In the genomic region with DNA sequence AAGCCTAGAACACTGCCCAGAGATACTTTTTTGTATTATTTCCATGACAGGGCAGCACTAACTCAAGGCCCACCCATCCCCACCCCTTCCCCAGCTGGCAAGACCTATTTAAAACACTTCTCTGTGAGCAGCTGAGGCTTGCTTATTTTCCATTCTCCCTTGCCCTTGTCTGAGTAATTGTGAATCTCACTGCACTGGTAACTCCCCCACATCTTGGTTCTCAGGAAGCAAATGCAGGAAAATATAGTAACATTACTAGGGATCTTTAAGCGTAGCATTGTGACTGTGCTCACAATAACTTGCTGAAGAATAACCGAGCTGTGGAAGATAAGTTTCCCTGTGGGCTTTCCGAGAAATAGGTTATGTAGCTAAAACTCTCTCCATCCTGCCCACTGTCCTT, we compare ENCODE assay signal across 16 mouse cellular contexts. TPM values are rescaled to one million over a fixed set of nuclear protein-coding genes. Genes with fewer than 3 reads are reported as not detected.
DNase-seq lines count a peak whose midpoint lies in the region; ATAC-seq and TF ChIP-seq lines count a peak whose summit lies in the region.
"Had no signal": no experiment of that assay in that cellular context is flagged by ENCODE, and none has a peak within 500 bp of the region (broad histone marks: within the 10 kb centered on the region; RNA-seq: fewer than 3 reads in every experiment).

No protein-coding gene starts in this region.

- no peak for DNase-seq in heart, postnatal 25 days (ENCODE audit: low spot score)
- peak; percentile 19 to 83 for DNase-seq in left cerebral cortex, postnatal 25 days (ENCODE audit: low spot score in 2 of 2)
- DNase-seq in left cerebral cortex, adult 11 months (ENCODE audit: low spot score): no peak
- DNase-seq in spleen, adult 12 weeks (ENCODE audit: low spot score): no peak
- DNase-seq: adrenal gland, postnatal 10 days; cerebellum, adult 8-10 months; gastrocnemius, postnatal 10 days; heart, postnatal 14 days; kidney, postnatal 25 days; lung, adult 2 months had no signal

- intact Hi-C loops in heart, postnatal 25 days (cut with DNase I): no loop called here
- intact Hi-C loops in left cerebral cortex, postnatal 25 days (cut with DNase I): loop anchor here (5.0 to 10.0 kb wide), 2 partner anchors 33 to 334 kb away; no protein-coding TSS in a partner anchor

- TF ChIP-seq CTCF in olfactory bulb, adult 2 months (IDR thresholded peaks at IDR 0.05; ENCODE audit: insufficient read depth, low read depth, low read length): no peak

- no peaks in the 10 kb centered on the region for H3K36me3 ChIP-seq in heart, embryonic 15.5 days
- H3K36me3 ChIP-seq in embryonic facial prominence, embryonic 15.5 days: no peaks in the 10 kb centered on the region
- H3K36me3 ChIP-seq: limb, embryonic 13.5 days; midbrain, embryonic 15.5 days had no signal

- peaks cover 70% of the 10 kb centered on the region for H3K4me1 ChIP-seq in heart, embryonic 15.5 days (replicated peaks)
- peaks cover 44% of the 10 kb centered on the region for H3K4me1 ChIP-seq in embryonic facial prominence, embryonic 15.5 days
- H3K4me1 ChIP-seq in olfactory bulb, adult 2 months (ENCODE audit: control insufficient read depth, insufficient read depth, low read length): peaks cover 36% of the 10 kb centered on the region

- WGBS in heart, embryonic 15.5 days: 62% methylated on average over 3 of the region's 3 CpGs
- WGBS in embryonic facial prominence, embryonic 15.5 days: 82% methylated on average over 3 of the region's 3 CpGs
- 25% methylated on average over 3 of the region's 3 CpGs for WGBS in olfactory bulb, adult 2 months

- no peaks in the 10 kb centered on the region for H3K9me3 ChIP-seq in heart, embryonic 15.5 days (replicated peaks)
- H3K9me3 ChIP-seq in embryonic facial prominence, embryonic 15.5 days (replicated peaks): no peaks in the 10 kb centered on the region
- H3K9me3 ChIP-seq: limb, embryonic 13.5 days; midbrain, embryonic 15.5 days had no signal

- H3K4me2 ChIP-seq in heart, embryonic 15.5 days: no peak overlapping the region
- no peak overlapping the region for H3K4me2 ChIP-seq in embryonic facial prominence, embryonic 15.5 days (replicated peaks)
- H3K4me2 ChIP-seq: limb, embryonic 13.5 days; midbrain, embryonic 15.5 days had no signal

- H3K27ac ChIP-seq in heart, embryonic 15.5 days: peak overlapping the region; percentile 53
- H3K27ac ChIP-seq in embryonic facial prominence, embryonic 15.5 days (replicated peaks): 0 out of 2 replicates have a peak overlapping the region, but pooled peaks have one; percentile 22
- peak overlapping the region; percentile 91 for H3K27ac ChIP-seq in olfactory bulb, adult 2 months (ENCODE audit: insufficient read depth, low read depth, low read length)
- H3K27ac ChIP-seq: limb, embryonic 13.5 days; midbrain, embryonic 15.5 days had no signal

- H3K27me3 ChIP-seq in heart, embryonic 15.5 days: no peaks in the 10 kb centered on the region
- H3K27me3 ChIP-seq in embryonic facial prominence, embryonic 15.5 days: no peaks in the 10 kb centered on the region
- H3K27me3 ChIP-seq: limb, embryonic 13.5 days; midbrain, embryonic 15.5 days had no signal

- TF ChIP-seq POLR2A in olfactory bulb, adult 2 months (IDR thresholded peaks at IDR 0.05; ENCODE audit: insufficient read depth, low read depth, low read length): no peak

- H3K4me3 ChIP-seq in heart, embryonic 15.5 days: no peak overlapping the region
- H3K4me3 ChIP-seq in embryonic facial prominence, embryonic 15.5 days (replicated peaks): no peak overlapping the region
- 0 out of 2 replicates have a peak overlapping the region, but pooled peaks have one; percentile 25 for H3K4me3 ChIP-seq in olfactory bulb, adult 2 months (ENCODE audit: insufficient read depth, low read depth, low read length)
- H3K4me3 ChIP-seq: limb, embryonic 13.5 days; midbrain, embryonic 15.5 days had no signal

- H3K9ac ChIP-seq in heart, embryonic 15.5 days: no peak overlapping the region
- H3K9ac ChIP-seq in embryonic facial prominence, embryonic 15.5 days: no peak overlapping the region
- H3K9ac ChIP-seq: limb, embryonic 13.5 days; midbrain, embryonic 15.5 days had no signal

- ATAC-seq in heart, embryonic 15.5 days (replicated peaks; ENCODE audit: insufficient number of reproducible peaks, insufficient read depth, low FRiP score, low read depth): no peak
- no peak for ATAC-seq in embryonic facial prominence, embryonic 15.5 days (ENCODE audit: insufficient number of reproducible peaks, low FRiP score, low TSS enrichment, low read depth)
- ATAC-seq: forebrain, embryonic 14.5 days; midbrain, embryonic 15.5 days had no signal

RNA-seq across cellular contexts. Expression of a gene that starts 24.6 kb away (rescaled TPM):
- polyA plus RNA-seq in heart, embryonic 15.5 days (2015; fragmentation: Nextera tagmentation; extraction: Ambion mirVana): 23.5 and 30.6 TPM in 2 replicates
- total RNA-seq in heart, postnatal 25 days (2021): 10 to 100 TPM; 14.3 to 15.4 TPM
- total RNA-seq in left cerebral cortex, postnatal 25 days (2021): 10 to 100 TPM; 34.1 to 39.3 TPM
- 35.5 and 37.5 TPM in 2 replicates for polyA plus RNA-seq in embryonic facial prominence, embryonic 15.5 days (2015; fragmentation: Nextera tagmentation; extraction: Ambion mirVana)
- not detected in 2 replicates for polyA plus RNA-seq in olfactory bulb, adult 2 months (2012; ENCODE audit: insufficient read depth, insufficient read length, low replicate concordance, missing spikeins)

Comparison
In these comparisons a context has a peak if more than half of its experiments do, and no peak if none do; other contexts are left out.
1. DNase-seq: peak in left cerebral cortex, postnatal 25 days (2 of 2); none in heart, postnatal 25 days (single experiment), left cerebral cortex, adult 11 months (single experiment) and spleen, adult 12 weeks (single experiment).
2. H3K27ac ChIP-seq: peak in every context shown above with its lines; median percentile 91 in olfactory bulb, adult 2 months; 53 in heart, embryonic 15.5 days; 22 in embryonic facial prominence, embryonic 15.5 days.
3. RNA of a gene that starts 24.6 kb away (polyA plus RNA-seq): 35.5 to 37.5 TPM in embryonic facial prominence, embryonic 15.5 days and 23.5 to 30.6 TPM in heart, embryonic 15.5 days; not detected in olfactory bulb, adult 2 months; every median in the first group is over 10 times any median in the second.